Mouse (Mus musculus): ENCODE measurements around the gene Gnat2. TPM values are rescaled to one million over a fixed set of nuclear protein-coding genes. Genes with fewer than 3 reads are reported as not detected.

Gene Gnat2
- polyA plus RNA-seq, 1 experiment from 2014 or later, result 0.43 TPM

- H3K4me3 ChIP-seq (ENCODE audit: low read depth, low read length), result no peak overlapping the region
- ATAC-seq, result no peak
- no peaks in the 10 kb centered on the region for H3K36me3 ChIP-seq (ENCODE audit: control insufficient read depth, insufficient read depth)
- TF ChIP-seq CTCF (IDR thresholded peaks at IDR 0.05; ENCODE audit: low read depth), result no peak
- WGBS, result 93% methylated on average over 12 of the region's 12 CpGs
- H3K4me2 ChIP-seq (replicated peaks; ENCODE audit: low read depth), result no peak overlapping the region
- H3K9ac ChIP-seq (ENCODE audit: low read depth, low read length), result no peak overlapping the region
- H3K27me3 ChIP-seq (replicated peaks; ENCODE audit: control insufficient read depth, insufficient read depth, low read length), result no peaks in the 10 kb centered on the region
- H3K27ac ChIP-seq (ENCODE audit: low read depth, low read length), result no peak overlapping the region
- H3K4me1 ChIP-seq (replicated peaks; ENCODE audit: control insufficient read depth, insufficient read depth, low read length), result no peaks in the 10 kb centered on the region
- H3K9me3 ChIP-seq (ENCODE audit: control insufficient read depth), result no peaks in the 10 kb centered on the region
These were observed 2.6 kb downstream of the Gnat2 start for GRCm38 (mm10) chr3:108094976-108095760.

DNA sequence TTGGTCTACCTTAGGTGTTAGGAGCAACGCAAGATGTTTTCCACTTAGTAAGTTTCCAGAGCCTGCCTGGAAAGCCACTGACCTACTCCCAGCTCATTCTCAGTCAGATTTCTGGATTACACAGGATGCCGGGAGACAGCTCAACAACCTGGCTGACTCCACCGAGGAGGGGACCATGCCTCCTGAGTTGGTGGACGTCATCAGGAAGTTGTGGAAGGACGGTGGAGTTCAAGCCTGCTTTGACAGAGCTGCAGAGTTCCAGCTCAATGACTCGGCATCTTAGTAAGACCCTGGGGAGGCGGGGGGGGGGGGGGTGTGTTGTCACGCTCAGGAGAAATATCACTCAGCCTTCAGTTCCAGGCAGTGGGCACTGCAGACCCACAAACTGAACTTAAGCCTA lies 3.6 kb downstream of the Gnat2 start:
- H3K4me2 ChIP-seq (replicated peaks; ENCODE audit: low read depth), result no peak overlapping the region
- no peak for TF ChIP-seq CTCF (IDR thresholded peaks at IDR 0.05; ENCODE audit: low read depth)
- no peak for ATAC-seq
- no peak overlapping the region for H3K9ac ChIP-seq (ENCODE audit: low read depth, low read length)
- 67% methylated on average over 8 of the region's 8 CpGs for WGBS
- H3K36me3 ChIP-seq (ENCODE audit: control insufficient read depth, insufficient read depth), result no peaks in the 10 kb centered on the region
- no peak overlapping the region for H3K27ac ChIP-seq (ENCODE audit: low read depth, low read length)
- no peak overlapping the region for H3K4me3 ChIP-seq (ENCODE audit: low read depth, low read length)
- no peaks in the 10 kb centered on the region for H3K27me3 ChIP-seq (replicated peaks; ENCODE audit: control insufficient read depth, insufficient read depth, low read length)
- no peaks in the 10 kb centered on the region for H3K4me1 ChIP-seq (replicated peaks; ENCODE audit: control insufficient read depth, insufficient read depth, low read length)
- H3K9me3 ChIP-seq (ENCODE audit: control insufficient read depth), result no peaks in the 10 kb centered on the region

GRCm38 (mm10) chr3:108096726-108097125 lies 4.1 kb downstream of the Gnat2 start:
- H3K27me3 ChIP-seq (replicated peaks; ENCODE audit: control insufficient read depth, insufficient read depth, low read length), result no peaks in the 10 kb centered on the region
- no peaks in the 10 kb centered on the region for H3K4me1 ChIP-seq (replicated peaks; ENCODE audit: control insufficient read depth, insufficient read depth, low read length)
- no peak for TF ChIP-seq CTCF (IDR thresholded peaks at IDR 0.05; ENCODE audit: low read depth)
- no peak overlapping the region for H3K4me3 ChIP-seq (ENCODE audit: low read depth, low read length)
- H3K27ac ChIP-seq (ENCODE audit: low read depth, low read length), result no peak overlapping the region
- H3K4me2 ChIP-seq (replicated peaks; ENCODE audit: low read depth), result no peak overlapping the region
- ATAC-seq, result no peak
- 63% methylated on average over 10 of the region's 10 CpGs for WGBS
- H3K36me3 ChIP-seq (ENCODE audit: control insufficient read depth, insufficient read depth), result no peaks in the 10 kb centered on the region
- no peak overlapping the region for H3K9ac ChIP-seq (ENCODE audit: low read depth, low read length)
- H3K9me3 ChIP-seq (ENCODE audit: control insufficient read depth), result no peaks in the 10 kb centered on the region

DNA sequence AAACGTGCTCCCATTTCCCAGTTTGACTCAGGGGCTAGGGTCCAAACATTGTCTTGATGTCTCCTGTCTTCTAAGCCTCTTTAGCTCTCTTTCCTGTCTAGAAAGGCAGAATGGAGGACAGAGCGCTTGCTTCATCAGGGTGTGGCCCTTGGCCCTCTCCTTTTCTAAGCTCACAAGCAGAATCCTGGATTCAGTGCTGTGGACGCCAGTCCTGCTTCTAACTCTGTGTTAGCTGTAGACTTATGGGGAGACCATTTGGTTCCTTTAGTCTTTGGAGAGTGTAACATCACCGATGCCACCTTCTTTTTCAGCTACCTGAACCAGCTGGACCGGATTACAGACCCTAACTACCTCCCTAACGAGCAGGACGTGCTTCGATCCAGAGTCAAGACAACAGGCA lies 5.1 kb downstream of the Gnat2 start:
- Histone ChIP-seq H3K4me2 (replicated peaks; ENCODE audit: low read depth) (no peak overlapping the region), H3K27ac (ENCODE audit: low read depth, low read length) (no peak overlapping the region), H3K9me3 (ENCODE audit: control insufficient read depth) (no peaks in the 10 kb centered on the region), H3K27me3 (replicated peaks; ENCODE audit: control insufficient read depth, insufficient read depth, low read length) (no peaks in the 10 kb centered on the region), H3K36me3 (ENCODE audit: control insufficient read depth, insufficient read depth) (no peaks in the 10 kb centered on the region), H3K4me1 (replicated peaks; ENCODE audit: control insufficient read depth, insufficient read depth, low read length) (no peaks in the 10 kb centered on the region), H3K4me3 (ENCODE audit: low read depth, low read length) (no peak overlapping the region), H3K9ac (ENCODE audit: low read depth, low read length) (no peak overlapping the region)
- WGBS, result 90% methylated on average over 8 of the region's 8 CpGs
- no peak for ATAC-seq
- no peak for TF ChIP-seq CTCF (IDR thresholded peaks at IDR 0.05; ENCODE audit: low read depth)

DNA sequence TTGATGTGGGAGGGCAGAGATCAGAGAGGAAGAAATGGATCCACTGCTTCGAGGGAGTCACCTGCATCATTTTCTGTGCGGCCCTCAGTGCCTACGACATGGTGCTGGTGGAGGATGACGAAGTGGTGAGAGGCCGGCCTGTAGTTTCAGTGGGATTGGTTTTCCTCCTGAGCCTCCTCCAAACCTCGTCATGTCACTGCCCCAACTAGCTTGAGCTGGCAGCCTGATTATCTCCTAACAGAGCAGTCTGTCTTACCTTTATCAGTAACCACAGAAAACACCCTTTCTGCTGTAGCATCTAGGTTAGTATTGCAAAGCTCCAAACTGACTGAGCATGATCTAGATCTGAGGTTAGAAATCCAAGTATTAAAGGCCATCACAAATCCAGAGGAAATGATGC lies 5.7 kb downstream of the Gnat2 start:
- ATAC-seq, result no peak
- H3K4me3 ChIP-seq (ENCODE audit: low read depth, low read length), result no peak overlapping the region
- WGBS, result 82% methylated on average over 6 of the region's 6 CpGs
- H3K4me2 ChIP-seq (replicated peaks; ENCODE audit: low read depth), result no peak overlapping the region
- no peaks in the 10 kb centered on the region for H3K4me1 ChIP-seq (replicated peaks; ENCODE audit: control insufficient read depth, insufficient read depth, low read length)
- no peaks in the 10 kb centered on the region for H3K27me3 ChIP-seq (replicated peaks; ENCODE audit: control insufficient read depth, insufficient read depth, low read length)
- H3K27ac ChIP-seq (ENCODE audit: low read depth, low read length), result no peak overlapping the region
- H3K36me3 ChIP-seq (ENCODE audit: control insufficient read depth, insufficient read depth), result no peaks in the 10 kb centered on the region
- no peaks in the 10 kb centered on the region for H3K9me3 ChIP-seq (ENCODE audit: control insufficient read depth)
- no peak for TF ChIP-seq CTCF (IDR thresholded peaks at IDR 0.05; ENCODE audit: low read depth)
- H3K9ac ChIP-seq (ENCODE audit: low read depth, low read length), result no peak overlapping the region

DNA sequence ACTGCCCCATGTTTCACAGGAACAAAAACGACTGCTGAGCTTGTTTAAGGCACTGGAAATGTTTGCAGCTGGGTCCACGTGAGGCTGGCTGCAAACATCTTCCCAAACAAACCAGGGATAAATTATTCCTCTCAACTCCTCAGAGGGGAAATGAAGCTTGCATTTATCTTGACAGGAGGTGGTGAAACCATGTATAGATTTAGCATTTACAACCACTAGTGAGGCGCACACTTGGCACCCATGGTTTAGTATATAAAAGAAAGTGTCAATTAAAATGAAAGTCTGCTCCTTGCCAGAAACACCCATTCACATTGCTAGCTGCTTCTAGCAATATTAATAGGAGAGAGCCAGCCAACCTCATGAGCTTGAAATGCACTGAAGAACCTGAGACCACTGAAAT lies 9.0 kb downstream of the Gnat2 start:
- no peak for TF ChIP-seq CTCF (IDR thresholded peaks at IDR 0.05; ENCODE audit: low read depth)
- Histone ChIP-seq H3K27me3 (replicated peaks; ENCODE audit: control insufficient read depth, insufficient read depth, low read length) (no peaks in the 10 kb centered on the region), H3K9ac (ENCODE audit: low read depth, low read length) (no peak overlapping the region), H3K36me3 (ENCODE audit: control insufficient read depth, insufficient read depth) (no peaks in the 10 kb centered on the region), H3K4me1 (replicated peaks; ENCODE audit: control insufficient read depth, insufficient read depth, low read length) (no peaks in the 10 kb centered on the region), H3K27ac (ENCODE audit: low read depth, low read length) (no peak overlapping the region), H3K9me3 (ENCODE audit: control insufficient read depth) (no peaks in the 10 kb centered on the region), H3K4me2 (replicated peaks; ENCODE audit: low read depth) (no peak overlapping the region), H3K4me3 (ENCODE audit: low read depth, low read length) (no peak overlapping the region)
- WGBS, result 44% methylated on average over 3 of the region's 3 CpGs
- no peak for ATAC-seq

Measured in intestine, postnatal 0 days (tissue).